Mouse (Mus musculus): ENCODE results near the gene Tshz2. TPM values are rescaled to one million over a fixed set of nuclear protein-coding genes. Genes with fewer than 3 reads are reported as not detected.
A peak's percentile ranks its signal among the peaks of the same experiment; 100 is the strongest.
"Not testable (repeated sequence)": the region's sequence is repeated elsewhere in the genome, so short reads cannot be mapped to it uniquely, and the experiment has no call there.

The Tshz2 gene
- 0.88 and 0.98 TPM in 2 replicates for polyA plus RNA-seq (2016; fragmentation: Nextera tagmentation; extraction: Ambion mirVana)

DNA sequence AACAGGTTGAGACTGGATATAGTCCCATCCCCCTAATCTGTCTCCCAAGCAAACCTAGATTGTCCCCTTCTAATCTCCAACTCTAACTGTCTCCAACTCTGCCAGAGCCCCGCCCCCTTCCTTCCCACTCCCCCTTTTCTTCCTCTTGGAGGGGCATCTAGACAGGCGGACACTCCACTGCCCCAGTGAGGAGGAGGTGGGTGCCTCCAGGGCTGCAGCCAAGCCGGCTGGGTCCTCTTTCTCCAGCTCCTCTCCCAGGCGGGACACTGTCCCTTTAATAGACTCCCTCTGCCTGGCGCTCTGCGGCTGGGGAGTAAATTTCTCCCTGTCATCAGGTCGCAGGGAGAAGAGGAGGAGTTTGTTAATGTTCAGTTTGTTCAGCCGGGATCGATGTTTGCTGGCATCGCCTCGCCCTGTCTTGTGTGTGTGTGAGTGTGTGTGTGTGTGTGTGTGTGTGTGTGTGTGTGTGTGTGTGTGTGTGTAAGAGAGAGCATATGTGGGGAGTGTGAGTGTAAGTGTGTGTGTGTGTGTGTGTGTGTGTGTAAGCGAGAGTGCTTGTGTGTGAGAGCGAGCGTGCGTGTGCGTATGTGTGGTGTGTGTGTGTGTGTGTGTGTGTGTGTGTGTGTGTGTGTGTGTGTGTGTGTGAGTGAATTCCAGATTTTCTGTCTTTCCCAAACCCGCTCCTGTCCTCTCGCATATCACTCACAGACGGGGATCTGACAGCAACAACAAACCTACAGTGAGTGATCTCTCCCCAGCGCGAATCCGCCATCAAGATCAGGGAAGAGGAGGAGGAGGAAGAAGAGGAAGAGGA, at the start of gene Tshz2:
Gene Tshz2 (plus strand): TSS at position 676 of the 814 bp plus-strand sequence.
- peak; percentile 59 for DNase-seq (ENCODE audit: extremely low spot score, low spot score)
- WGBS, result under 1% methylated on average over 22 of the region's 22 CpGs
- no peaks in the 10 kb centered on the region for H3K9me3 ChIP-seq
- H3K27ac ChIP-seq, result peak within 1 kb of the TSS; percentile 79
- H3K4me1 ChIP-seq, result peaks cover 27% of the 10 kb centered on the region
- peaks cover 21% of the 10 kb centered on the region for H3K27me3 ChIP-seq (ENCODE audit: poor library complexity, severe bottlenecking)
- H3K4me3 ChIP-seq, result peak within 1 kb of the TSS; percentile 65
- no peaks in the 10 kb centered on the region for H3K36me3 ChIP-seq (replicated peaks)

DNA sequence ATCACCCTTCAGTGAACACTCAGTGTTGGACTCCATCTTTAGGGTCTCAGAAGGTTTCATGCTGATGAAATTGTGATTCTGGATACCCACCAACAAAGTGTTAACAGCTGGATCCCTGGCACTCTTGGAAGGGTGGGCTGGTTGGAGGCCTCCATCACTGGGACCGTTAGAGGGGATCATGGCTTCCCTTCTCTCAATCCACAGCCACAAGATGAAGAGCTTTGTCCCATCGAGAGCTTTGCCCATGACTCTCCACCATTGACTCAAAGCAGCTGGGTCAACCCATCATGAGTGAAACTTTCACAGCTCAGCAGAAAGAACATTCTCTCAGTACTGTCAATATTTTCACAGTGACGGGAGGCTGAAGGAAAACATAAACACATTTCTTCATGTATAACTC, 49.3 kb upstream of the Tshz2 start:
- Histone ChIP-seq H3K4me3 (no peak overlapping the region), H3K36me3 (replicated peaks) (no peaks in the 10 kb centered on the region), H3K9me3 (no peaks in the 10 kb centered on the region), H3K27ac (no peak overlapping the region), H3K4me1 (peaks cover 21% of the 10 kb centered on the region), H3K27me3 (ENCODE audit: poor library complexity, severe bottlenecking) (no peaks in the 10 kb centered on the region)
- WGBS, result 95% methylated on average over 3 of the region's 3 CpGs
- no peak for DNase-seq (ENCODE audit: extremely low spot score, low spot score)

DNA sequence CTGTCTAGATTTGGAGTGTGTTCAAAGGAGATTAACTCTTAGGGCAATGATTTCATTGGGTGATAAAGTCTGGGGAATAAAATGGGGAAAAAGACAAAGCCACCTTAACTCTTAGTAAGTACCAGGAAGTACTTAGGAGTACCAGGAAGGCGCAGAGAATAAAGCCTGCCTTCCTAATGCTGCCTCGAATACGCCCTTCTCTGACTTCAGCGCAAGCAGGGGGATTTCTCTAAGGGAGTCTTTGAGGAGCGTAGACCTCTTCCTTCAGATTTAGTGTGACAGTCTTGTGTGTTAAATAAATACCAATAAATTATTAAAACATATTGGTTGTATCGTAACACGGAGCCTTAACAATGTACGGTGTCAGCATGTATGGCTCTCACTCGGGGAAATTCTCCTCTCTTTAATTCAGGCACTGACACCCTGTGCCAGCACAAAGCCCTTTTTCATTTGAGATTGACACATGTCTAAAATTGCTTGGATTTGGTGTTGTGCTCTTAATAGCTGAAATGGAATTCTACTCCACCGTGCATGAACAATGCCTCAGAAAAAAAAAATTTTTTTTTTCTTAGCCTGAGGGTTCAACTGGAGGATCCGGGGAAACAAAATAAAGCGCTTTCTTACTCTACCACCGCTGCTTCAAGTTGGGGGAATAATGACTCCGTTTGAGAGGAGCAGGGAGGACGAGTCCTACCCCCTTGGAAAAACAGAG, 47.9 kb upstream of the Tshz2 start:
- Histone ChIP-seq H3K4me3 (no peak overlapping the region), H3K4me1 (peaks cover 25% of the 10 kb centered on the region), H3K36me3 (replicated peaks) (no peaks in the 10 kb centered on the region), H3K9me3 (no peaks in the 10 kb centered on the region), H3K27me3 (ENCODE audit: poor library complexity, severe bottlenecking) (no peaks in the 10 kb centered on the region), H3K27ac (no peak overlapping the region)
- DNase-seq (ENCODE audit: extremely low spot score, low spot score), result no peak
- 68% methylated on average over 15 of the region's 15 CpGs for WGBS

DNA sequence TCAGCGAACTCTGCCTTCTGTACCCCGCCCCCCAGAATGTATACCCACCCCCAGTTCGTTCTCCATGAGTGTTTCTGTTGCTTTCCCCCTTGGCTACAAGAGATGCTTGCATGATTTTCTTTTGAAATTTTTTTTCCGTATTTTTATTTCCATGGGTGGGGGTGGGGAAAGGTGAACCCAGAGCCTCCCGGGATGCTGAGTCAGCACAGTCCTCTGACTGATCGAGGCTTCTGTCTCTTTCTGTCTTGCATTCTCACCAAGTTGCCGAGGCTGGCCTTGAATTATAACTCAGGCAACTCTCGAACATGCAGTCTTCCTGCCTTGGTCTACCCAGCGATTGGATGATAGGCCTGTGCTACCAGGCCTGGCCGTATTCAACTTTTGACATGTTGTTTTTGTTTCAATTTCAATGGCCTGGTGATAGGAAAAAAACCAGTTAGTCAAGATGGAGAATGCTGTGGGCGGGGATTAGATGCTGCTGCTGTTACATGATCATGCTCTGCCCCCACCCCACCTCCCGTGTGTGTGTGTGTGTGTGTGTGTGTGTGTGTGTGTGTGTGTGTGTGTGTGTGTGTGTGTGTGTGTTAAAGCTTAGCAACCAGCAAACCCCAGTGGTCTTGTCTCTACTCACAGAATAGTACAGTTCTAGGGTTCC, 47.1 kb upstream of the Tshz2 start:
- WGBS, result 86% methylated on average over 12 of the region's 12 CpGs
- DNase-seq (ENCODE audit: extremely low spot score, low spot score), result no peak
- H3K27ac ChIP-seq, result no peak overlapping the region

DNA sequence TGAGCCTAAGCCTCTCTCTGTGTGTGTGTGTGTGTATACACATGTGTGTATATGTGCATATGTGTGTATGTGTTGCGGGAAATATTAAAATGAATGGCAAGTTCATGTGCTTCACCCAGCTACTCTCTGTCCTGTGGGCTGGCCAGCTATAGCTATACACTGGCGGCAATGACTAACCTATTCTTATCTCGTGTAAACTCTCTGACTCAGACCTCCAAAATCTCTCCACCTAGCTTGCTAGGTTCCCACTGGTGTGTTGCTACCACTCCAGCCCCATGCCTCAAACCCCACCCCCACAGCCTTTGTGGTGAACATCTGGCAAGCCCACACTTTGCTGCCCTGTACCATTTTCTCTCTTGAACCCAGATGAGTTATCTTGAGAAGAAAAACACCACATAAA, 46.1 kb upstream of the Tshz2 start:
- no peak for DNase-seq (ENCODE audit: extremely low spot score, low spot score)
- WGBS, result 90% methylated on average over 3 of the region's 3 CpGs
- Histone ChIP-seq H3K36me3 (replicated peaks) (no peaks in the 10 kb centered on the region), H3K27ac (no peak overlapping the region), H3K4me3 (no peak overlapping the region), H3K27me3 (ENCODE audit: poor library complexity, severe bottlenecking) (no peaks in the 10 kb centered on the region), H3K4me1 (peaks cover 31% of the 10 kb centered on the region), H3K9me3 (no peaks in the 10 kb centered on the region)

More for the DNA sequence above, 47.1 kb upstream of the Tshz2 start:
- Histone ChIP-seq H3K9me3 (no peaks in the 10 kb centered on the region), H3K4me3 (no peak overlapping the region), H3K4me1 (peaks cover 30% of the 10 kb centered on the region), H3K27me3 (ENCODE audit: poor library complexity, severe bottlenecking) (no peaks in the 10 kb centered on the region), H3K36me3 (replicated peaks) (no peaks in the 10 kb centered on the region)

DNA sequence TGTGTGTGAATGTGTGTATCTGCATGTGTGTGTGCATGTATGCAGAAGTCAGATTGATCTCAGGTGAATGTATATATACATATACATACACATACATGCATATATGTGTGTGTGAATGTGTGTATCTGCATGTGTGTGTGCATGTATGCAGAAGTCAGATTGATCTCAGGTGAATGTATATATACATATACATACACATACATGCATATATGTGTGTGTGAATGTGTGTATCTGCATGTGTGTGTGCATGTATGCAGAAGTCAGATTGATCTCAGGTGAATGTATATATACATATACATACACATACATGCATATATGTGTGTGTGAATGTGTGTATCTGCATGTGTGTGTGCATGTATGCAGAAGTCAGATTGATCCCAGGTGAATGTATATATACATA, 45.2 kb upstream of the Tshz2 start, which contains the start of gene Gm11011:
Gene Gm11011 (minus strand): TSS at position 101 of the 400 bp plus-strand sequence.
- H3K4me1 ChIP-seq, result peaks cover 31% of the 10 kb centered on the region
- peak within 1 kb of the TSS; percentile 62; the same call in 1 of the 2 replicates for H3K27ac ChIP-seq
- H3K27me3 ChIP-seq (ENCODE audit: poor library complexity, severe bottlenecking); H3K36me3 ChIP-seq (replicated peaks); DNase-seq (ENCODE audit: extremely low spot score, low spot score); H3K4me3 ChIP-seq; H3K9me3 ChIP-seq: not testable (repeated sequence)

DNA sequence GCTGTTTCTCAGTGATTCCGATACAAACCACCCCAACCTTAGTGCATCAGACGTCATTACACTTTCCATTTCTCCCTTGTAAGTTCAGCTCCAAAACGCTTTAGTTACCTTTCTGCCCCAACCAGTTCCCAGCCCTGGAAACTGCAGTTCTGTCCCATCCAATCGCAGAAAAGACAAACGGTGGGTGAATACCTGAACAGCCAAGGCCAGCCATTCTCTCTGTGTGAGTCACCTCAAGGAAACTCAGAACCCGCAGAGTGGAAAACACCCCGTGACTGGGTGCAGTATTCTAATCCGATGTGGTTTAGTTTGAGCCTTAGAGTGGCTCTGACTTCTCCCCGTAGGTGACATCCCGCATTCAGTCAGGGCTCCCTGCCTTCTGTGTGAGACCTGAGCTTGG, 43.1 kb upstream of the Tshz2 start:
- no peak for DNase-seq (ENCODE audit: extremely low spot score, low spot score)
- H3K9me3 ChIP-seq, result no peaks in the 10 kb centered on the region
- no peak overlapping the region for H3K4me3 ChIP-seq
- H3K36me3 ChIP-seq (replicated peaks), result no peaks in the 10 kb centered on the region
- peaks cover 28% of the 10 kb centered on the region for H3K4me1 ChIP-seq
- no peak overlapping the region for H3K27ac ChIP-seq
- H3K27me3 ChIP-seq (ENCODE audit: poor library complexity, severe bottlenecking), result no peaks in the 10 kb centered on the region
- WGBS, result 93% methylated on average over 10 of the region's 10 CpGs

DNA sequence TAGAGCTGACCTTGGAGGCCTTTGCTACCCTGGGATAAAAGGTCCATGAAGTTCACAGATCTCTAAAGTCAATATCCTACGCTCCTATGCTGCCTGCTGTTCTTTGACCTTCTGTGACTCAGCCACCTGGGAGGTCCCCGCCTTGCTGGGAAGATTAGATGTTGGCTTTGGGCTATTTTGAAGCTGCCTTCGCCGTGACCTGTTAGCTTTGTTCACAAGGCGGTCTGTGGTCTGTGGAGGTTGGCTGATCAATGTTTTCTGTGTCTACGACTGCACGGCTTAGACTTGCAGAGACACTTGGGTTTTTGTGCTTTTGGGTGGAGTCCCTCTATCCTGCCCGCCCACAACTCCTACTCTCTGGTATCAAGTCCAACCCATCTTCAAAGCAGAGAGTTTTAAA, 42.4 kb upstream of the Tshz2 start:
- 61% methylated on average over 8 of the region's 8 CpGs for WGBS
- Histone ChIP-seq H3K9me3 (no peaks in the 10 kb centered on the region), H3K4me3 (no peak overlapping the region), H3K27me3 (ENCODE audit: poor library complexity, severe bottlenecking) (no peaks in the 10 kb centered on the region), H3K4me1 (peaks cover 21% of the 10 kb centered on the region), H3K27ac (no peak overlapping the region), H3K36me3 (replicated peaks) (no peaks in the 10 kb centered on the region)
- DNase-seq (ENCODE audit: extremely low spot score, low spot score), result no peak

DNA sequence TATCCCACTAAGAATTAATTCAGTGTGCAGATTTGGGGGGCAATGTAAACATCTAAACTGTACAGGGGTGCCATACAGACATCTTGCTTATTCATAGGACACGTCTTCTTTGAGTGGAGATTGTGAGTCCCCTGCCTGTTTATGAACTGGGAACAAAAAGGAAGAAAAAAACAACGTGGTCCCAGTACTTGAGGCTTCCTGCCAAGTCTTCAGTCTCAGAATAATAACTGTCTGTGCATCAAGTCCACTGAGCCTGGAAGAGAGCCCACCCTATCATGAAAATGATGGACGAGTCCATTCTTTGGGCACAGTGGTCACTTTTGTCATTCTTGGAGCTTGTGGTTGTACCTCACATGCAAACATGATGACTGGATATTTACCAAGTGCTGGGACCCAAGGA, 39.1 kb upstream of the Tshz2 start:
- no peak for DNase-seq (ENCODE audit: extremely low spot score, low spot score)
- H3K27ac ChIP-seq, result no peak overlapping the region
- no peaks in the 10 kb centered on the region for H3K9me3 ChIP-seq
- peaks cover 7% of the 10 kb centered on the region for H3K4me1 ChIP-seq
- 76% methylated on average over 3 of the region's 3 CpGs for whole genome bisulfite sequencing
- H3K36me3 ChIP-seq (replicated peaks), result no peaks in the 10 kb centered on the region
- H3K27me3 ChIP-seq (ENCODE audit: poor library complexity, severe bottlenecking), result no peaks in the 10 kb centered on the region
- no peak overlapping the region for H3K4me3 ChIP-seq

DNA sequence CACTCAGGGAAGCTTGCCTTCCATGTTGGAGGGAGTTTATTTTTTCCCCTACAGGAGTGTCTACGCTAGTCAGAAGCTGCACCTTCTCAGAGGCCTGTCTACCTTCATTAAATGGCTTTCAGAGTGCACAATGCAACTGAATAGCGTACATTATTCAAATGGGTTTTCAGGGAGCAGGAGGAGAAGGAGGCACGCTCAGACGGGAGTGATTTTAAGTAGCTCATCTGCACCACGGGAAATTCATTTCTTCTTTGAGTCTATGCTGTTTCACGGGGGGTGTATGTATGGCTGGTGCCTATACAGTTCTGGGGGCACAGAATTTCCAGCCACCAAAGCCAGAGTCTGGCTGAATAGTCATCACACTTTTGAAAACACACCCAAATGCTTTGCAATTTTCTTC, 35.5 kb upstream of the Tshz2 start:
- DNase-seq (ENCODE audit: extremely low spot score, low spot score), result no peak
- Histone ChIP-seq H3K9me3 (no peaks in the 10 kb centered on the region), H3K27me3 (ENCODE audit: poor library complexity, severe bottlenecking) (no peaks in the 10 kb centered on the region), H3K4me1 (no peaks in the 10 kb centered on the region), H3K4me3 (no peak overlapping the region), H3K36me3 (replicated peaks) (no peaks in the 10 kb centered on the region), H3K27ac (no peak overlapping the region)
- 76% methylated on average over 6 of the region's 6 CpGs for WGBS

DNA sequence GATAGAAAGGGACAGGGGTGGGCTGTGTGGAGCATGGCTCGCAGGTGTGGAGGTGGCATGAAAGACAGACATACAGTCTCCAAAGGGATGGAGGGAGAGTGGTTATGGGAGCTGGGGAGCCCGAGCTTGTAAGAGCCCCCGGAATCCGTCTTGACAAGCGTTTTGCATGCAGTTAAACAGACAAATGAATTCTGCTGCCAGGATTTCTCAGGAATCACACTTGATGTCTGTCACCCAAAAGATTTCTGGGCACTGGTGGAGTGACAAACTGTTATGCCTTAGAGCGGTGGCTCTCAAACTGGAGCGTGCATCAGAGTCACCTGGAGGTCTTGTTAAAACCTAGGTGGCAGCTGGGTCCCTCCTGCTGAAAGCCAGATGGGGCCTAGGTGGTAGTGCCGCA, 34.8 kb upstream of the Tshz2 start:
- Histone ChIP-seq H3K27ac (no peak overlapping the region), H3K4me3 (no peak overlapping the region)
- WGBS, result 91% methylated on average over 8 of the region's 8 CpGs

DNA sequence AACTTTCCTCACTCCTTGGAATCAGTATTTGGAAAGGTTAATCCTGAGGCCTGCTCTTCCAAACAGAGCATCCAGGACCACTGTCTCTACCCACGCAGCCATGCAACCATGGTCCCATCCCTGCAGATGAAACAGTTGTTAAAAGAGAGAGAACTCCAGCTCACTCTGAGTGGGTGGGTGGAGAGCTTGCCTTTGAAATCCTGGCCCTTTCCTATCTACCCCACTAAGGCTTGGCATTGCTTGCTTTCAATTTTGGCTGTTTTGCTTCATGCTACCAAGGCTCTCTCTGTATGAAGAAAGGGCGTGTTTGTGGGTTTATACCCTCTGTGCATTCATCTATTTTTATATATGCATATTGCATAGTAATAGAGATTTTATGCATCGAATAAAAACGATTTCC, 33.2 kb upstream of the Tshz2 start:
- DNase-seq (ENCODE audit: extremely low spot score, low spot score), result no peak
- Histone ChIP-seq H3K27ac (no peak overlapping the region), H3K9me3 (no peaks in the 10 kb centered on the region), H3K27me3 (ENCODE audit: poor library complexity, severe bottlenecking) (no peaks in the 10 kb centered on the region), H3K4me1 (no peaks in the 10 kb centered on the region), H3K4me3 (no peak overlapping the region), H3K36me3 (replicated peaks) (no peaks in the 10 kb centered on the region)
- WGBS, result 89% methylated on average over 4 of the region's 4 CpGs

More for the DNA sequence above, 34.8 kb upstream of the Tshz2 start:
- Histone ChIP-seq H3K36me3 (replicated peaks) (no peaks in the 10 kb centered on the region), H3K4me1 (no peaks in the 10 kb centered on the region), H3K27me3 (ENCODE audit: poor library complexity, severe bottlenecking) (no peaks in the 10 kb centered on the region), H3K9me3 (no peaks in the 10 kb centered on the region)
- no peak for DNase-seq (ENCODE audit: extremely low spot score, low spot score)

DNA sequence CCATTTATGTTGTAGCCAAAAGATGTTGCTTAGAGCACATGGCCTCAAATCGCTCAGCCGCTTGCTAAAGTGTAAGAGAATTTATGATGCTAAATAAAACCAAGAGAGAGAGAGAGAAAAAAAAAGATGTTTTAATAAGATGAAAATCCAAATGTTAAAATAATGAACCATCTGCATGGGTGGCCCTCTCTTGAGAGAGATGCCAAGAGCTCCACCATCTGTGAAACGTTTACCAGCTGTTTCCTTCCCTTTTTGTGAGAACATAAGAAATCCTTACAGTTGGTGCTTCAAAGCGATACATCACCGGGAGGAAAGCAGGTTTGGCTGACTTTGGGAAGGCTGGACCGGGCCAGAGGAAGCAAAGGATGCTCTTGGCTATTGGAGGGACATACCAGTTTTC, 32.6 kb upstream of the Tshz2 start:
- Histone ChIP-seq H3K4me1 (no peaks in the 10 kb centered on the region), H3K4me3 (no peak overlapping the region), H3K27me3 (ENCODE audit: poor library complexity, severe bottlenecking) (no peaks in the 10 kb centered on the region), H3K36me3 (replicated peaks) (no peaks in the 10 kb centered on the region), H3K9me3 (no peaks in the 10 kb centered on the region), H3K27ac (no peak overlapping the region)
- WGBS, result 92% methylated on average over 6 of the region's 6 CpGs
- DNase-seq (ENCODE audit: extremely low spot score, low spot score), result no peak

Measured in forebrain, embryonic 10.5 days (tissue).